Mouse (Mus musculus) CH12.LX (cell line): Measurements from ENCODE around the gene Tut7. TPM values are rescaled to one million over a fixed set of nuclear protein-coding genes. Genes with fewer than 3 reads are reported as not detected.

Experiments used
- DNase-seq: peaks from one replicate; pipeline ENCODE4 v3.0.0-alpha.2; 2013; ENCODE audit errors: extremely low read depth
- H3K27ac ChIP-seq: 2 replicates; pipeline ENCODE4 v1.5.1; 2012; ENCODE audit warnings: low read depth, mild to moderate bottlenecking, control low read depth, moderate library complexity; ENCODE audit not compliant: insufficient read depth
- H3K27me3 ChIP-seq: replicated peaks from 2 replicates; pipeline ENCODE3; 2012; ENCODE audit warnings: inconsistent platforms
- H3K36me3 ChIP-seq, 2 experiments: replicated peaks in 1 of 2; 2 replicates each; pipeline versions ENCODE3 to v1.6.1; 2012; ENCODE audit warnings: inconsistent platforms in 1 of 2, low read length in 1 of 2, mild to moderate bottlenecking in 1 of 2, mixed read lengths in 1 of 2, moderate library complexity in 1 of 2; ENCODE audit not compliant: control insufficient read depth in 1 of 2, insufficient read depth in 1 of 2
- H3K4me1 ChIP-seq, 2 experiments: 2 replicates each; pipeline ENCODE4 v1.6.1; 2012; ENCODE audit warnings: inconsistent platforms in 1 of 2, moderate library complexity in 1 of 2; ENCODE audit not compliant: insufficient read depth in 2 of 2, control insufficient read depth in 1 of 2
- H3K4me2 ChIP-seq: 2 replicates; pipeline ENCODE4 v1.6.1; 2012; ENCODE audit warnings: low read depth, mild to moderate bottlenecking, control low read depth; ENCODE audit not compliant: poor library complexity, insufficient read depth, severe bottlenecking
- H3K4me3 ChIP-seq, 3 experiments: fragments of 150-350 bp in 1 of 3; sonication (generic) in 1 of 3; replicated peaks in 1 of 3; 2 replicates each; pipeline versions ENCODE3 to v1.5.1; 2011 to 2012; ENCODE audit warnings: low read depth in 2 of 3, low read length in 2 of 3, mild to moderate bottlenecking in 2 of 3, moderate library complexity in 2 of 3, control low read depth in 1 of 3, improper control_type of control experiment in 1 of 3, inconsistent platforms in 1 of 3, mixed read lengths in 1 of 3; ENCODE audit not compliant: poor library complexity in 1 of 3
- H3K79me2 ChIP-seq: replicated peaks from 2 replicates; pipeline ENCODE4 v1.6.1; 2012; ENCODE audit warnings: mild to moderate bottlenecking, moderate library complexity; ENCODE audit not compliant: control insufficient read depth, poor library complexity, insufficient read depth, severe bottlenecking; ENCODE audit errors: extremely low read depth
- H3K9ac ChIP-seq: 2 replicates; pipeline ENCODE4 v1.6.1; 2012; ENCODE audit warnings: low read depth, mild to moderate bottlenecking, control low read depth, moderate library complexity; ENCODE audit not compliant: insufficient read depth
- H3K9me3 ChIP-seq: replicated peaks from 2 replicates; pipeline ENCODE3; 2012; ENCODE audit warnings: low read length, inconsistent platforms, mixed read lengths
- BHLHE40 ChIP-seq: IDR thresholded peaks from 2 replicates; pipeline ENCODE4 v1.6.1; 2011; ENCODE audit warnings: mild to moderate bottlenecking, low read depth, low read length, improper control_type of control experiment
- CTCF ChIP-seq, 2 experiments: IDR thresholded peaks in 1 of 2; conservative IDR thresholded peaks in 1 of 2; 2 replicates each; pipeline ENCODE4 v1.5.1; 2011 to 2012; ENCODE audit warnings: low read depth in 2 of 2, low read length in 2 of 2, improper control_type of control experiment in 1 of 2, inconsistent platforms in 1 of 2, mild to moderate bottlenecking in 1 of 2, moderate library complexity in 1 of 2
- EP300 ChIP-seq: IDR thresholded peaks from 2 replicates; pipeline ENCODE4 v1.6.1; 2011; ENCODE audit warnings: low read length, improper control_type of control experiment
- IRF4 ChIP-seq: IDR thresholded peaks from 2 replicates; pipeline ENCODE4 v1.6.1; 2014; ENCODE audit warnings: low read depth, mild to moderate bottlenecking, inconsistent platforms, low read length, improper control_type of control experiment
- JUN ChIP-seq: IDR thresholded peaks from 2 replicates; pipeline ENCODE4 v1.6.1; 2011; ENCODE audit warnings: low read depth, mild to moderate bottlenecking, low read length, improper control_type of control experiment, moderate library complexity; ENCODE audit not compliant: insufficient read depth
- KAT2A ChIP-seq: IDR thresholded peaks from 2 replicates; pipeline ENCODE4 v1.6.1; 2012; ENCODE audit warnings: low read length, improper control_type of control experiment, inconsistent platforms; ENCODE audit not compliant: insufficient replicate concordance
- MAX ChIP-seq: IDR thresholded peaks from 2 replicates; pipeline ENCODE4 v1.6.1; 2011; ENCODE audit warnings: low read length, improper control_type of control experiment
- MAZ ChIP-seq: IDR thresholded peaks from 2 replicates; pipeline ENCODE4 v1.6.1; 2012; ENCODE audit warnings: low read depth, mild to moderate bottlenecking, inconsistent platforms, low read length, improper control_type of control experiment, moderate library complexity
- MEF2A ChIP-seq: IDR thresholded peaks from 2 replicates; pipeline ENCODE4 v1.6.1; 2014; ENCODE audit warnings: low read depth, mild to moderate bottlenecking, inconsistent platforms, low read length, improper control_type of control experiment, borderline replicate concordance
- NRF1 ChIP-seq: IDR thresholded peaks from 2 replicates; pipeline ENCODE4 v1.6.1; 2014; ENCODE audit warnings: low read depth, mild to moderate bottlenecking, inconsistent platforms, low read length, improper control_type of control experiment, moderate library complexity
- POLR2A ChIP-seq: IDR thresholded peaks from 2 replicates; pipeline ENCODE4 v1.6.1; 2011; ENCODE audit warnings: low read depth, mild to moderate bottlenecking, improper control_type of control experiment, low read length
- RAD21 ChIP-seq: IDR thresholded peaks from 2 replicates; pipeline ENCODE4 v1.6.1; 2011; ENCODE audit warnings: low read depth, mild to moderate bottlenecking, low read length, improper control_type of control experiment, moderate library complexity
- RCOR1 ChIP-seq: conservative IDR thresholded peaks from 2 replicates; pipeline ENCODE4 v1.6.1; 2012; ENCODE audit warnings: low read depth, mild to moderate bottlenecking, inconsistent platforms, low read length, improper control_type of control experiment
- SMC3 ChIP-seq: IDR thresholded peaks from 2 replicates; pipeline ENCODE4 v1.6.1; 2011; ENCODE audit warnings: low read depth, low read length, improper control_type of control experiment
- TBP ChIP-seq: conservative IDR thresholded peaks from 2 replicates; pipeline ENCODE4 v1.6.1; 2011; ENCODE audit warnings: low read depth, low read length, improper control_type of control experiment
- UBTF ChIP-seq: IDR thresholded peaks from 2 replicates; pipeline ENCODE4 v1.6.1; 2012; ENCODE audit warnings: low read depth, mild to moderate bottlenecking, inconsistent platforms, low read length, improper control_type of control experiment, moderate library complexity
- USF1 ChIP-seq: IDR thresholded peaks from 2 replicates; pipeline ENCODE4 v1.6.1; 2014; ENCODE audit warnings: low read depth, mild to moderate bottlenecking, inconsistent platforms, low read length, improper control_type of control experiment
- ZKSCAN1 ChIP-seq: IDR thresholded peaks from 2 replicates; pipeline ENCODE4 v1.6.1; 2012; ENCODE audit warnings: low read depth, inconsistent platforms, low read length, improper control_type of control experiment, borderline replicate concordance
- ZMIZ1 ChIP-seq: IDR thresholded peaks from 2 replicates; pipeline ENCODE4 v1.6.1; 2012; ENCODE audit warnings: low read depth, mild to moderate bottlenecking, inconsistent platforms, low read length, improper control_type of control experiment
- dilution Hi-C: fragments of 300-500 bp; cut with MboI; formaldehyde crosslinking; loops from 2 replicates; pipeline ENCODE4 v1.14.3; 2020; ENCODE audit warnings: low sequenced_read_pairs; ENCODE audit not compliant: extremely low pct_unique_long_range_greater_than_20kb, extremely low pct_ligation_motif_present
- in situ Hi-C: fragments of 300-500 bp; cut with MboI; formaldehyde crosslinking; loops from 3 replicates; pipeline ENCODE4 v1.14.3; 2019; ENCODE audit warnings: low sequenced_read_pairs, low pct_ligation_motif_present, low pct_unique_long_range_greater_than_20kb, mixed read lengths
- polyA plus RNA-seq: library from polyadenylated mRNA; unstranded; fragments of >175 nt; gene quantifications from 2 replicates; pipeline ENCODE4 v1.2.1, GENCODE M21; 2012; ENCODE audit warnings: low read depth; ENCODE audit not compliant: insufficient read length
- total RNA-seq, 2 experiments: library from RNA; depleted of rRNA; stranded (reverse); fragments of 300-350 nt in 1 of 2; fragments of >200 nt in 1 of 2; gene quantifications; 2 replicates each; pipeline ENCODE4 v1.2.3; 2012 to 2014

Tut7 gene
- total and polyA plus RNA-seq, 3 experiments = 14.3 to 21.6 (median 17.9) TPM

- TF ChIP-seq USF1 (no peak), CTCF (conservative IDR thresholded peaks at IDR 0.05 in 1 of 2, IDR thresholded peaks at IDR 0.05 in 1 of 2; ENCODE audit: low read depth in 2 of 2, low read length in 2 of 2) (peak in 1 of 2 experiments; percentile 3; a peak in 1 of 4 replicates)
- in situ Hi-C loops (no loop called here), dilution Hi-C loops (no loop called here)
- Histone ChIP-seq H3K36me3 (no peaks in the 10 kb centered on the region), H3K27me3 (no peaks in the 10 kb centered on the region), H3K4me1 (no peaks in the 10 kb centered on the region), H3K4me3 (no peak overlapping the region), H3K9ac (no peak overlapping the region), H3K27ac (no peak overlapping the region), H3K9me3 (peaks cover 31% of the 10 kb centered on the region), H3K79me2 (no peaks in the 10 kb centered on the region), H3K4me2 (no peak overlapping the region)
- DNase-seq = no peak
Measured at GRCm38 (mm10) chr13:59868011-59868649, 45.2 kb upstream of the Tut7 start.

DNA sequence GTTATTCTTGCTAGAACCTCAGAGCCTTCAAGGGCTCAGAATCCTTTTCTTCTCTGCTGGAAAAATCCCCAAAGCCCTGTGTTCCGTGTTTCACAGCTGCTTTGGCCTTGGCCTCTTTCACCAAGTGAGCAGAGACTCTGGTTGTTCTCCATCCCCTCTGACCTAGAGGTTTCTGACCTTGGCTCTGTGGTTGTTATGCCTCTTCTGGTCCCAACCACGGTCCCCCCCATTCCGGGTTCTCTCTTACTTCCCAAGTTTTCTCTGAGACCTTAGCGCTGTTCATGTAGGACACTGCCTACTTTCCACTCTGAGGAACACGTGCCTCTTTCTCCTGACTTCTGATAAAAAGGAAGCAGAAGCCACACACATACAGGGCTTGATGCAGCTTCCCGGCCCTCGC is 44.2 kb upstream of the Tut7 start:
- Histone ChIP-seq H3K4me2 (no peak overlapping the region), H3K27me3 (no peaks in the 10 kb centered on the region), H3K9me3 (peaks cover 29% of the 10 kb centered on the region), H3K9ac (no peak overlapping the region), H3K79me2 (no peaks in the 10 kb centered on the region), H3K4me3 (no peak overlapping the region), H3K36me3 (no peaks in the 10 kb centered on the region), H3K4me1 (no peaks in the 10 kb centered on the region), H3K27ac (no peak overlapping the region)
- dilution Hi-C loops (no loop called here), in situ Hi-C loops (no loop called here)
- TF ChIP-seq BHLHE40 (no peak), MAX (no peak), UBTF (no peak), EP300 (no peak), IRF4 (no peak), KAT2A (no peak), CTCF (conservative IDR thresholded peaks at IDR 0.05 in 1 of 2, IDR thresholded peaks at IDR 0.05 in 1 of 2; ENCODE audit: low read depth in 2 of 2, low read length in 2 of 2) (no peak)
- DNase-seq = no peak

GRCm38 (mm10) chr13:59859515-59859914 is 36.6 kb upstream of the Tut7 start:
- Histone ChIP-seq H3K4me2 (no peak overlapping the region), H3K4me3 (no peak overlapping the region), H3K36me3 (no peaks in the 10 kb centered on the region), H3K79me2 (no peaks in the 10 kb centered on the region), H3K9me3 (peaks cover 5% of the 10 kb centered on the region), H3K4me1 (no peaks in the 10 kb centered on the region), H3K27ac (no peak overlapping the region), H3K9ac (no peak overlapping the region), H3K27me3 (no peaks in the 10 kb centered on the region)
- in situ Hi-C loops = no loop called here
- TF ChIP-seq JUN (no peak), RAD21 (no peak), TBP (no peak), NRF1 (no peak), MEF2A (no peak), EP300 (no peak), ZKSCAN1 (no peak), BHLHE40 (no peak), USF1 (no peak), POLR2A (no peak), UBTF (no peak), SMC3 (no peak), MAZ (no peak), IRF4 (no peak), RCOR1 (no peak), ZMIZ1 (no peak)
- dilution Hi-C loops = no loop called here
- DNase-seq = no peak
